13 mouse cellular contexts compared by ENCODE assay signal in the genomic region with DNA sequence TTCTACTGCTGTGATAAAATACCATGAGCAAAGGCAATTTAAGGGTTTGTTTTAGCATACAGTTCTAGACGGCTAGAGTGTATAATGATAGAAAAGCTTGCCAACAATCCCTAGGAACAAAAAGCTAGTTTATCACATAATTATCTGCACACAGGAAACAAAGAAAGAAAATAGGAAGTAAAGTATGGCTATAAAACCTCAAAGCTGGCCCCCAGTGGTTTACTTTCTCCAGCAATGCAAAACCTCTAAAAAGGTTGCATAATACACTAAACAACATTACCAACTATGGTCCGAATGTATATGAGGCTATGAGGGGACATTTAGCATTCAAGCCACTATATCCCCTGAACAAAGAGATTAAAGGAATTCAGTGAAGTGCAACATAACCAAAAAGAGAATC. TPM values are rescaled to one million over a fixed set of nuclear protein-coding genes. Genes with fewer than 3 reads are reported as not detected.
"Had no signal": no experiment of that assay in that cellular context is flagged by ENCODE, and none has a peak within 500 bp of the region (broad histone marks: within the 10 kb centered on the region; RNA-seq: fewer than 3 reads in every experiment).

No protein-coding gene starts in this region.

- DNase-seq: lung, adult 18-20 months; lung, embryonic 14.5 days; lung, postnatal 10 days; lung, postnatal 4 days; midbrain, embryonic 14.5 days; retina, postnatal 1 day; right cerebral cortex, adult 18-20 months; right cerebral cortex, postnatal 14 days; thymus, adult 18-20 months; thymus, postnatal 14 days; thymus, postnatal 36 days had no signal

- ATAC-seq: midbrain, embryonic 16.5 days had no signal

RNA-seq across cellular contexts. Expression of a gene that starts 59.5 kb away (rescaled TPM):
- total RNA-seq: megakaryocyte-erythroid progenitor cell, adult 5-6 weeks had no signal
